Mouse (Mus musculus) thymus, adult 2 months (tissue): ENCODE data around the gene Ppp3ca. TPM values are rescaled to one million over a fixed set of nuclear protein-coding genes. Genes with fewer than 3 reads are reported as not detected.

Experiments
- DNase-seq: peaks from one replicate; pipeline ENCODE4 v3.0.0; 2021
- H3K27ac ChIP-seq: fragments of 200-500 bp; 2 replicates; pipeline ENCODE4 v1.5.1; 2012; ENCODE audit warnings: low read length, control low read depth; ENCODE audit not compliant: control insufficient read depth, insufficient read depth
- H3K27me3 ChIP-seq: fragments of 200-500 bp; 2 replicates; pipeline ENCODE4 v1.6.1; 2012; ENCODE audit warnings: mild to moderate bottlenecking, low read length, moderate library complexity, mixed read lengths; ENCODE audit not compliant: control insufficient read depth, insufficient read depth
- H3K36me3 ChIP-seq: fragments of 200-500 bp; 2 replicates; pipeline ENCODE4 v1.6.1; 2012; ENCODE audit warnings: mild to moderate bottlenecking, low read length, moderate library complexity; ENCODE audit not compliant: control insufficient read depth, insufficient read depth
- H3K4me1 ChIP-seq: fragments of 200-500 bp; replicated peaks from 2 replicates; pipeline ENCODE4 v1.6.1; 2012; ENCODE audit warnings: low read length; ENCODE audit not compliant: control insufficient read depth, insufficient read depth
- H3K4me3 ChIP-seq: fragments of 200-500 bp; 2 replicates; pipeline ENCODE4 v1.5.1; 2012; ENCODE audit warnings: mild to moderate bottlenecking, low read length, control low read depth, moderate library complexity; ENCODE audit not compliant: control insufficient read depth, insufficient read depth
- CTCF ChIP-seq: fragments of 200-500 bp; IDR thresholded peaks from 2 replicates; pipeline ENCODE4 v1.5.1; 2012; ENCODE audit warnings: mild to moderate bottlenecking, control low read depth, low read length, moderate library complexity, borderline replicate concordance; ENCODE audit not compliant: control insufficient read depth, poor library complexity, insufficient read depth; ENCODE audit errors: extremely low read depth
- POLR2A ChIP-seq: fragments of 200-500 bp; IDR thresholded peaks from 2 replicates; pipeline ENCODE4 v1.6.1; 2012; ENCODE audit warnings: mild to moderate bottlenecking, low read length, control low read depth, moderate library complexity; ENCODE audit not compliant: control insufficient read depth, poor library complexity, insufficient read depth; ENCODE audit errors: extremely low read depth
- WGBS: fragments of 180-500 bp; shearing (Covaris S2); methylation state at CpG from one replicate; pipeline ENCODE4 v1.1.7; 2018; 5-methylcytosine and 5-hydroxymethylcytosine counted together
- polyA plus RNA-seq: library from polyadenylated mRNA; depleted of rRNA; stranded (reverse); fragments of >200 nt; gene quantifications from 2 replicates; pipeline ENCODE4 v1.2.3, GENCODE M21; 2012

Gene Ppp3ca
- polyA plus RNA-seq, 1 experiment = 5.6 TPM

- TF ChIP-seq CTCF (no peak), POLR2A (no peak)
- Histone ChIP-seq H3K4me3 (no peak overlapping the region), H3K36me3 (no peaks in the 10 kb centered on the region), H3K27me3 (no peaks in the 10 kb centered on the region), H3K27ac (no peak overlapping the region), H3K4me1 (no peaks in the 10 kb centered on the region)
- WGBS = 92% methylated on average over 4 of the region's 4 CpGs
- no peak for DNase-seq
Measured at GRCm38 (mm10) chr3:136776525-136776924, 106.6 kb downstream of the Ppp3ca start.

DNA sequence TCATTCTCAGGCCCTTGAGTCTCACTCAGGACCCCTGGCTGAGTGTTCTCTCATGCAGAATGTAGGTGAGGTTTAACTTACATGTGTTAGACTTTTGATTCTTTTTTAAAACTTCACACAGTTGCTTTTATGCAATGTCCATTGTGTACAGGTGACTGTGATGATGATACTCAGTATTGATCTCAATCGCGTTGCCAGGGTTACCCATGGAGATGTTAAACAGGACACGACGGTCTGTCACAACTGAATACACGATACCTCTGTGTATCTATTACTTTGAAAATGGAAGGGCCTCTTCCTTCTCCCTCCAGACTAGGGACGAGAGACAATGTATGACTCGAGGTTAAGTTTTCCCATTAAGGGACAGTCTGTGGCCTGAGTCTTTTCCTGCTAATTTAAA lies 107.5 kb downstream of the Ppp3ca start:
- H3K27ac ChIP-seq = no peak overlapping the region
- H3K36me3 ChIP-seq = no peaks in the 10 kb centered on the region
- DNase-seq = no peak
- 92% methylated on average over 7 of the region's 7 CpGs for WGBS
- no peaks in the 10 kb centered on the region for H3K27me3 ChIP-seq
- no peaks in the 10 kb centered on the region for H3K4me1 ChIP-seq
- no peak for TF ChIP-seq CTCF
- TF ChIP-seq POLR2A = no peak
- no peak overlapping the region for H3K4me3 ChIP-seq

GRCm38 (mm10) chr3:136777787-136778216 lies 107.9 kb downstream of the Ppp3ca start:
- Histone ChIP-seq H3K27ac (no peak overlapping the region), H3K4me1 (no peaks in the 10 kb centered on the region), H3K36me3 (no peaks in the 10 kb centered on the region), H3K27me3 (no peaks in the 10 kb centered on the region), H3K4me3 (no peak overlapping the region)
- 81% methylated on average over 9 of the region's 9 CpGs for WGBS
- TF ChIP-seq CTCF (no peak), POLR2A (no peak)
- DNase-seq = no peak

DNA sequence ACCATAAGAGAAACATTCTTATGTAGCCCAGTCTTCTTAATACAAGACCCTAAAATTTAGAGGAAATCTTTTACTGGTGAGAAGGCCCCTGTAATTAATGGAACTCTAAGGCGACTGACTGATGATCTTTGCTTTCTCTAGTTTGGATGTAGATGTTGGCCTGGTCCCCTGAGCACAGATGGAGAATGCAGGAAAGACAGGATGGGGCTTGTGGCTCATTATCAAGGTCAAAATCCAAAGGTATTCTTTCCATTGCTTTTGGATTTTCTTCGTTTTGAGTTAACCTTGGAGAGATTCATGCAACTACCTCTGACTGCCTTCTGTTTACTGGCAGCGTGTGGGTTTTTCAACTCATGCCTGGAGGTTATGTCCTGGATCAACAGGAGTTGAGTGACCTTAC lies 110.4 kb downstream of the Ppp3ca start:
- no peak for TF ChIP-seq CTCF
- no peak for TF ChIP-seq POLR2A
- Histone ChIP-seq H3K36me3 (no peaks in the 10 kb centered on the region), H3K4me3 (no peak overlapping the region), H3K27ac (no peak overlapping the region), H3K4me1 (no peaks in the 10 kb centered on the region), H3K27me3 (no peaks in the 10 kb centered on the region)
- DNase-seq = no peak
- WGBS = 98% methylated on average over 3 of the region's 3 CpGs

GRCm38 (mm10) chr3:136782058-136782457 lies 112.1 kb downstream of the Ppp3ca start:
- Histone ChIP-seq H3K4me1 (no peaks in the 10 kb centered on the region), H3K4me3 (no peak overlapping the region), H3K36me3 (no peaks in the 10 kb centered on the region), H3K27me3 (no peaks in the 10 kb centered on the region), H3K27ac (no peak overlapping the region)
- TF ChIP-seq CTCF (no peak), POLR2A (no peak)
- no peak for DNase-seq

- WGBS = 93% methylated on average over 6 of the region's 6 CpGs
- no peak for DNase-seq
- H3K36me3 ChIP-seq = no peaks in the 10 kb centered on the region
- TF ChIP-seq CTCF = no peak
- H3K27ac ChIP-seq = no peak overlapping the region
- no peaks in the 10 kb centered on the region for H3K4me1 ChIP-seq
- no peaks in the 10 kb centered on the region for H3K27me3 ChIP-seq
- no peak overlapping the region for H3K4me3 ChIP-seq
Measured at GRCm38 (mm10) chr3:136785686-136786085, 115.8 kb downstream of the Ppp3ca start.

- no peak for TF ChIP-seq POLR2A
- no peak for TF ChIP-seq CTCF
- no peak overlapping the region for H3K4me3 ChIP-seq
- no peaks in the 10 kb centered on the region for H3K36me3 ChIP-seq
- no peaks in the 10 kb centered on the region for H3K27me3 ChIP-seq
- no peak overlapping the region for H3K27ac ChIP-seq
- no peaks in the 10 kb centered on the region for H3K4me1 ChIP-seq
- no peak for DNase-seq
- WGBS = 60% methylated on average over 4 of the region's 4 CpGs
Measured at GRCm38 (mm10) chr3:136790261-136790871, 120.4 kb downstream of the Ppp3ca start.
